Mouse (Mus musculus) CH12.LX (cell line): ENCODE results near the gene Ppp1r9b.

Source experiments
- CTCF ChIP-seq, 2 experiments: IDR thresholded peaks in 1 of 2; conservative IDR thresholded peaks in 1 of 2; 2 replicates each; pipeline ENCODE4 v1.5.1; 2011 to 2012; ENCODE audit warnings: low read depth in 2 of 2, low read length in 2 of 2, improper control_type of control experiment in 1 of 2, inconsistent platforms in 1 of 2, mild to moderate bottlenecking in 1 of 2, moderate library complexity in 1 of 2
- E2F4 ChIP-seq: IDR thresholded peaks from 2 replicates; pipeline ENCODE4 v1.6.1; 2011; ENCODE audit warnings: low read depth, low read length, improper control_type of control experiment; ENCODE audit not compliant: insufficient replicate concordance
- MAFK ChIP-seq: IDR thresholded peaks from 2 replicates; pipeline ENCODE4 v1.6.1; 2011; ENCODE audit warnings: low read length, improper control_type of control experiment; ENCODE audit not compliant: insufficient replicate concordance

- TF ChIP-seq E2F4 (no peak), CTCF (conservative IDR thresholded peaks at IDR 0.05 in 1 of 2, IDR thresholded peaks at IDR 0.05 in 1 of 2; ENCODE audit: low read depth in 2 of 2, low read length in 2 of 2) (no peak), MAFK (no peak)
Observed at GRCm38 (mm10) chr11:94994947-94995772, 4.3 kb downstream of the Ppp1r9b start.
